Mouse (Mus musculus): ENCODE measurements around the gene Msi2. TPM values are rescaled to one million over a fixed set of nuclear protein-coding genes. Genes with fewer than 3 reads are reported as not detected.
A peak's percentile ranks its signal among the peaks of the same experiment; 100 is the strongest.

Gene Msi2
- 94.6 and 114 TPM in 2 replicates for total RNA-seq (2014; rRNA removed; ENCODE audit: low replicate concordance)
- polyA plus RNA-seq (2015; fragmentation: Nextera tagmentation; extraction: Ambion mirVana) = 20.6 and 22.1 TPM in 2 replicates

- Histone ChIP-seq H3K4me3 (ENCODE audit: low read depth, low read length) (peak within 1 kb of the TSS; percentile 99), H3K9me3 (replicated peaks; ENCODE audit: control insufficient read depth, low read length) (no peaks in the 10 kb centered on the region), H3K27ac (ENCODE audit: low read depth) (peak within 1 kb of the TSS; percentile 99), H3K27me3 (ENCODE audit: control insufficient read depth, insufficient read depth, low read length) (no peaks in the 10 kb centered on the region), H3K9ac (replicated peaks; ENCODE audit: low read depth, low read length) (peak within 1 kb of the TSS; percentile 100), H3K4me1 (ENCODE audit: control insufficient read depth, insufficient read depth) (peaks cover 15% of the 10 kb centered on the region; the same call in 1 of the 2 replicates), H3K36me3 (replicated peaks; ENCODE audit: control insufficient read depth, insufficient read depth, low read length) (no peaks in the 10 kb centered on the region), H3K4me2 (ENCODE audit: low read depth, low read length) (peak within 1 kb of the TSS; percentile 99)
- TF ChIP-seq CTCF (IDR thresholded peaks at IDR 0.05; ENCODE audit: low read depth) (no peak), EP300 (IDR thresholded peaks at IDR 0.05; ENCODE audit: low read depth) (no peak; the same call in 1 of the 2 replicates)
- ATAC-seq (ENCODE audit: insufficient read depth, low read depth) = peak; percentile 85
- peak; percentile 90 for DNase-seq (ENCODE audit: low spot score)
- WGBS = under 1% methylated on average over 47 of the region's 84 CpGs
Measured at GRCm38 (mm10) chr11:88718050-88718765, at the start of gene Msi2. Msi2 (minus strand) TSS chr11:88718513.

- Histone ChIP-seq H3K27ac (ENCODE audit: low read depth) (no peak overlapping the region), H3K9me3 (replicated peaks; ENCODE audit: control insufficient read depth, low read length) (no peaks in the 10 kb centered on the region), H3K27me3 (ENCODE audit: control insufficient read depth, insufficient read depth, low read length) (no peaks in the 10 kb centered on the region), H3K9ac (replicated peaks; ENCODE audit: low read depth, low read length) (no peak overlapping the region), H3K4me3 (ENCODE audit: low read depth, low read length) (no peak overlapping the region), H3K4me2 (ENCODE audit: low read depth, low read length) (peak overlapping the region; percentile 21), H3K36me3 (replicated peaks; ENCODE audit: control insufficient read depth, insufficient read depth, low read length) (no peaks in the 10 kb centered on the region), H3K4me1 (ENCODE audit: control insufficient read depth, insufficient read depth) (peaks cover 7% of the 10 kb centered on the region; the same call in 1 of the 2 replicates)
- no peak for TF ChIP-seq CTCF (IDR thresholded peaks at IDR 0.05; ENCODE audit: low read depth)
- no peak for TF ChIP-seq EP300 (IDR thresholded peaks at IDR 0.05; ENCODE audit: low read depth)
- ATAC-seq (ENCODE audit: insufficient read depth, low read depth) = no peak
- WGBS = 31% methylated on average over 7 of the region's 7 CpGs
- no peak for DNase-seq (ENCODE audit: low spot score)
Measured at GRCm38 (mm10) chr11:88765635-88766034, 47.3 kb upstream of the Msi2 start.

GRCm38 (mm10) chr11:88763371-88763770, 45.1 kb upstream of the Msi2 start:
- no peak for TF ChIP-seq EP300 (IDR thresholded peaks at IDR 0.05; ENCODE audit: low read depth)
- TF ChIP-seq CTCF (IDR thresholded peaks at IDR 0.05; ENCODE audit: low read depth) = no peak
- Histone ChIP-seq H3K4me3 (ENCODE audit: low read depth, low read length) (no peak overlapping the region), H3K9me3 (replicated peaks; ENCODE audit: control insufficient read depth, low read length) (no peaks in the 10 kb centered on the region), H3K4me2 (ENCODE audit: low read depth, low read length) (no peak overlapping the region), H3K36me3 (replicated peaks; ENCODE audit: control insufficient read depth, insufficient read depth, low read length) (no peaks in the 10 kb centered on the region), H3K27me3 (ENCODE audit: control insufficient read depth, insufficient read depth, low read length) (no peaks in the 10 kb centered on the region), H3K4me1 (ENCODE audit: control insufficient read depth, insufficient read depth) (peaks cover 7% of the 10 kb centered on the region; the same call in 1 of the 2 replicates), H3K27ac (ENCODE audit: low read depth) (no peak overlapping the region), H3K9ac (replicated peaks; ENCODE audit: low read depth, low read length) (no peak overlapping the region)
- WGBS = 91% methylated on average over 13 of the region's 13 CpGs
- ATAC-seq (ENCODE audit: insufficient read depth, low read depth) (no peak), DNase-seq (ENCODE audit: low spot score) (no peak)

GRCm38 (mm10) chr11:88759501-88759900, 41.2 kb upstream of the Msi2 start:
- H3K9me3 ChIP-seq (replicated peaks; ENCODE audit: control insufficient read depth, low read length) = no peaks in the 10 kb centered on the region
- no peak overlapping the region for H3K4me2 ChIP-seq (ENCODE audit: low read depth, low read length)
- H3K9ac ChIP-seq (replicated peaks; ENCODE audit: low read depth, low read length) = no peak overlapping the region
- ATAC-seq (ENCODE audit: insufficient read depth, low read depth) (no peak), DNase-seq (ENCODE audit: low spot score) (no peak)
- no peak overlapping the region for H3K27ac ChIP-seq (ENCODE audit: low read depth)
- WGBS = 88% methylated on average over 8 of the region's 8 CpGs
- H3K4me1 ChIP-seq (ENCODE audit: control insufficient read depth, insufficient read depth) = no peaks in the 10 kb centered on the region
- no peaks in the 10 kb centered on the region for H3K27me3 ChIP-seq (ENCODE audit: control insufficient read depth, insufficient read depth, low read length)
- no peak for TF ChIP-seq EP300 (IDR thresholded peaks at IDR 0.05; ENCODE audit: low read depth)
- no peak for TF ChIP-seq CTCF (IDR thresholded peaks at IDR 0.05; ENCODE audit: low read depth)
- H3K36me3 ChIP-seq (replicated peaks; ENCODE audit: control insufficient read depth, insufficient read depth, low read length) = no peaks in the 10 kb centered on the region
- H3K4me3 ChIP-seq (ENCODE audit: low read depth, low read length) = no peak overlapping the region

- H3K36me3 ChIP-seq (replicated peaks; ENCODE audit: control insufficient read depth, insufficient read depth, low read length) = no peaks in the 10 kb centered on the region
- 61% methylated on average over 6 of the region's 6 CpGs for WGBS
- no peaks in the 10 kb centered on the region for H3K27me3 ChIP-seq (ENCODE audit: control insufficient read depth, insufficient read depth, low read length)
- no peaks in the 10 kb centered on the region for H3K9me3 ChIP-seq (replicated peaks; ENCODE audit: control insufficient read depth, low read length)
- H3K4me1 ChIP-seq (ENCODE audit: control insufficient read depth, insufficient read depth) = no peaks in the 10 kb centered on the region
- DNase-seq (ENCODE audit: low spot score) = no peak
- H3K4me2 ChIP-seq (ENCODE audit: low read depth, low read length) = no peak overlapping the region
- H3K4me3 ChIP-seq (ENCODE audit: low read depth, low read length) = no peak overlapping the region
- H3K9ac ChIP-seq (replicated peaks; ENCODE audit: low read depth, low read length) = no peak overlapping the region
- no peak for ATAC-seq (ENCODE audit: insufficient read depth, low read depth)
- no peak overlapping the region for H3K27ac ChIP-seq (ENCODE audit: low read depth)
- no peak for TF ChIP-seq CTCF (IDR thresholded peaks at IDR 0.05; ENCODE audit: low read depth)
- no peak for TF ChIP-seq EP300 (IDR thresholded peaks at IDR 0.05; ENCODE audit: low read depth)
Measured at GRCm38 (mm10) chr11:88758402-88758801, 40.1 kb upstream of the Msi2 start.
